Mouse (Mus musculus): ENCODE data around the gene Paqr6.

Paqr6 gene

GRCm38 (mm10) chr3:88364337-88364736 is at the start of gene Paqr6:
Paqr6 (plus strand) TSS chr3:88364584.
- DNase-seq (ENCODE audit: low spot score) = peak; percentile 48

GRCm38 (mm10) chr3:88324951-88325405 is 39.4 kb upstream of the Paqr6 start, which contains the start of gene Glmp:
Glmp (plus strand) TSS chr3:88325023.
- peak; percentile 38 for DNase-seq (ENCODE audit: low spot score)

- DNase-seq (ENCODE audit: low spot score) = no peak
Observed at GRCm38 (mm10) chr3:88328956-88329355, 35.4 kb upstream of the Paqr6 start.

GRCm38 (mm10) chr3:88331282-88331681 is 33.1 kb upstream of the Paqr6 start:
- no peak for DNase-seq (ENCODE audit: low spot score)

GRCm38 (mm10) chr3:88334029-88334658 is 30.2 kb upstream of the Paqr6 start:
- DNase-seq (ENCODE audit: low spot score) = no peak

GRCm38 (mm10) chr3:88334902-88335435 is 29.4 kb upstream of the Paqr6 start:
- DNase-seq (ENCODE audit: low spot score) = no peak

- no peak for DNase-seq (ENCODE audit: low spot score)
Observed at GRCm38 (mm10) chr3:88335436-88336053, 28.8 kb upstream of the Paqr6 start.

- DNase-seq (ENCODE audit: low spot score) = peak; percentile 92
Observed at GRCm38 (mm10) chr3:88336058-88337013, 28.0 kb upstream of the Paqr6 start, which contains the start of the genes Tmem79 and Smg5. Tmem79 (minus strand) TSS chr3:88336148. Smg5 (plus strand) TSS chr3:88336260.

- no peak for DNase-seq (ENCODE audit: low spot score)
Observed at GRCm38 (mm10) chr3:88337367-88338020, 26.9 kb upstream of the Paqr6 start.

- DNase-seq (ENCODE audit: low spot score) = no peak
Observed at GRCm38 (mm10) chr3:88338316-88338715, 26.1 kb upstream of the Paqr6 start.

GRCm38 (mm10) chr3:88339006-88339405 is 25.4 kb upstream of the Paqr6 start:
- no peak for DNase-seq (ENCODE audit: low spot score)

- no peak for DNase-seq (ENCODE audit: low spot score)
Observed at GRCm38 (mm10) chr3:88350732-88351131, 13.7 kb upstream of the Paqr6 start.

- DNase-seq (ENCODE audit: low spot score) = no peak
Observed at GRCm38 (mm10) chr3:88352907-88353306, 11.5 kb upstream of the Paqr6 start.

GRCm38 (mm10) chr3:88354396-88355165 is 9.8 kb upstream of the Paqr6 start:
- no peak for DNase-seq (ENCODE audit: low spot score)

GRCm38 (mm10) chr3:88359584-88359983 is 4.8 kb upstream of the Paqr6 start:
- no peak for DNase-seq (ENCODE audit: low spot score)

- DNase-seq (ENCODE audit: low spot score) = no peak
Observed at GRCm38 (mm10) chr3:88359989-88360388, 4.4 kb upstream of the Paqr6 start.

- DNase-seq (ENCODE audit: low spot score) = no peak
Observed at GRCm38 (mm10) chr3:88361096-88361495, 3.3 kb upstream of the Paqr6 start.

- no peak for DNase-seq (ENCODE audit: low spot score)
Observed at GRCm38 (mm10) chr3:88361612-88362313, 2.6 kb upstream of the Paqr6 start.

- no peak for DNase-seq (ENCODE audit: low spot score)
Observed at GRCm38 (mm10) chr3:88363700-88364099, 684 bp upstream of the Paqr6 start.

GRCm38 (mm10) chr3:88365705-88366361 is 1.4 kb downstream of the Paqr6 start:
- DNase-seq (ENCODE audit: low spot score) = no peak
